Mouse (Mus musculus) hindbrain, embryonic 13.5 days (tissue): ENCODE measurements around the gene Sfrp2. TPM values are rescaled to one million over a fixed set of nuclear protein-coding genes. Genes with fewer than 3 reads are reported as not detected.

Experiments used
- ATAC-seq: fragments of 200-750 bp; cut with Nextera tagmentation; 2 replicates; pipeline ENCODE4 v1.8.0; 2017; ENCODE audit warnings: moderate TSS enrichment; ENCODE audit not compliant: low FRiP score
- H3K27ac ChIP-seq: fragments of 300-500 bp; sonication (generic); 2 replicates; pipeline ENCODE4 v1.5.1; 2015; ENCODE audit warnings: inconsistent platforms, mild to moderate bottlenecking, moderate library complexity
- H3K27me3 ChIP-seq: fragments of 300-500 bp; sonication (generic); 2 replicates; pipeline ENCODE4 v1.6.1; 2015; ENCODE audit warnings: mild to moderate bottlenecking, inconsistent platforms
- H3K36me3 ChIP-seq: fragments of 300-500 bp; sonication (generic); 2 replicates; pipeline ENCODE4 v1.6.1; 2015; ENCODE audit warnings: mild to moderate bottlenecking, inconsistent platforms
- H3K4me1 ChIP-seq: fragments of 300-500 bp; sonication (generic); replicated peaks from 2 replicates; pipeline ENCODE4 v1.6.1; 2015; ENCODE audit warnings: inconsistent platforms
- H3K4me2 ChIP-seq: fragments of 300-500 bp; sonication (generic); 2 replicates; pipeline ENCODE4 v1.6.1; 2015; ENCODE audit warnings: inconsistent platforms, mild to moderate bottlenecking, moderate library complexity
- H3K4me3 ChIP-seq: fragments of 300-500 bp; sonication (generic); 2 replicates; pipeline ENCODE4 v1.5.1; 2015; ENCODE audit warnings: mild to moderate bottlenecking, inconsistent platforms
- H3K9ac ChIP-seq: fragments of 300-500 bp; sonication (generic); 2 replicates; pipeline ENCODE4 v1.6.1; 2015; ENCODE audit warnings: mild to moderate bottlenecking, inconsistent platforms
- H3K9me3 ChIP-seq: fragments of 300-500 bp; sonication (generic); 2 replicates; pipeline ENCODE4 v1.6.1; 2016; ENCODE audit warnings: inconsistent platforms
- WGBS: fragments of 180-500 bp; shearing (Covaris S2); methylation state at CpG from one replicate; pipeline ENCODE4 v1.1.7; 2015; 5-methylcytosine and 5-hydroxymethylcytosine counted together
- polyA plus RNA-seq: library from polyadenylated mRNA; unstranded; fragments of >200 nt; fragmentation: Nextera tagmentation; extraction: Ambion mirVana; gene quantifications from 2 replicates; pipeline ENCODE4 v1.2.1, GENCODE M21; 2015

Gene Sfrp2
- 71.1 and 83.7 TPM in 2 replicates for polyA plus RNA-seq

GRCm38 (mm10) chr3:83765871-83766725, at the start of gene Sfrp2:
Gene Sfrp2 (plus strand): TSS chr3:83766321.
- Histone ChIP-seq H3K36me3 (no peaks in the 10 kb centered on the region), H3K9ac (peak within 1 kb of the TSS; percentile 79), H3K27ac (peak within 1 kb of the TSS; percentile 62), H3K4me2 (peak within 1 kb of the TSS; percentile 88), H3K4me3 (peak within 1 kb of the TSS; percentile 59), H3K4me1 (peaks cover 48% of the 10 kb centered on the region), H3K27me3 (peaks cover 29% of the 10 kb centered on the region; the same call in 1 of the 2 replicates), H3K9me3 (no peaks in the 10 kb centered on the region)
- ATAC-seq, result peak; percentile 69
- WGBS, result under 1% methylated on average over 82 of the region's 82 CpGs

- no peaks in the 10 kb centered on the region for H3K9me3 ChIP-seq
- H3K27me3 ChIP-seq, result no peaks in the 10 kb centered on the region
- H3K4me2 ChIP-seq, result no peak overlapping the region
- no peaks in the 10 kb centered on the region for H3K4me1 ChIP-seq
- WGBS, result 57% methylated on average over 7 of the region's 7 CpGs
- no peak overlapping the region for H3K9ac ChIP-seq
- no peak overlapping the region for H3K27ac ChIP-seq
- no peaks in the 10 kb centered on the region for H3K36me3 ChIP-seq
- no peak overlapping the region for H3K4me3 ChIP-seq
- no peak for ATAC-seq
Observed at GRCm38 (mm10) chr3:83717643-83718231, 48.4 kb upstream of the Sfrp2 start.

- ATAC-seq, result no peak
- 84% methylated on average over 4 of the region's 4 CpGs for WGBS
- no peaks in the 10 kb centered on the region for H3K4me1 ChIP-seq
- no peak overlapping the region for H3K4me3 ChIP-seq
- H3K27ac ChIP-seq, result no peak overlapping the region
- no peak overlapping the region for H3K4me2 ChIP-seq
- H3K9ac ChIP-seq, result no peak overlapping the region
- H3K27me3 ChIP-seq, result no peaks in the 10 kb centered on the region
- no peaks in the 10 kb centered on the region for H3K9me3 ChIP-seq
- H3K36me3 ChIP-seq, result no peaks in the 10 kb centered on the region
Observed at GRCm38 (mm10) chr3:83718662-83719061, 47.5 kb upstream of the Sfrp2 start.

- H3K27me3 ChIP-seq, result no peaks in the 10 kb centered on the region
- no peak for ATAC-seq
- no peaks in the 10 kb centered on the region for H3K36me3 ChIP-seq
- H3K9ac ChIP-seq, result no peak overlapping the region
- H3K27ac ChIP-seq, result no peak overlapping the region
- no peak overlapping the region for H3K4me2 ChIP-seq
- 86% methylated on average over 3 of the region's 3 CpGs for WGBS
- peaks cover under 1% of the 10 kb centered on the region; the same call in 1 of the 2 replicates for H3K4me1 ChIP-seq
- no peak overlapping the region for H3K4me3 ChIP-seq
- H3K9me3 ChIP-seq, result no peaks in the 10 kb centered on the region; the same call in 1 of the 2 replicates
Observed at GRCm38 (mm10) chr3:83728223-83728622, 37.9 kb upstream of the Sfrp2 start.

- 92% methylated on average over 9 of the region's 9 CpGs for WGBS
- no peak overlapping the region for H3K4me2 ChIP-seq
- H3K9me3 ChIP-seq, result no peaks in the 10 kb centered on the region; the same call in 1 of the 2 replicates
- H3K9ac ChIP-seq, result no peak overlapping the region
- H3K36me3 ChIP-seq, result no peaks in the 10 kb centered on the region
- H3K27me3 ChIP-seq, result no peaks in the 10 kb centered on the region
- no peak for ATAC-seq
- H3K4me3 ChIP-seq, result no peak overlapping the region
- H3K27ac ChIP-seq, result no peak overlapping the region
- peaks cover 3% of the 10 kb centered on the region for H3K4me1 ChIP-seq
Observed at GRCm38 (mm10) chr3:83728675-83729390, 37.3 kb upstream of the Sfrp2 start.

GRCm38 (mm10) chr3:83733985-83734384, 32.1 kb upstream of the Sfrp2 start:
- WGBS, result 92% methylated on average over 8 of the region's 8 CpGs
- Histone ChIP-seq H3K9me3 (no peaks in the 10 kb centered on the region), H3K4me3 (no peak overlapping the region), H3K4me2 (no peak overlapping the region), H3K27ac (no peak overlapping the region), H3K4me1 (peaks cover 6% of the 10 kb centered on the region), H3K9ac (no peak overlapping the region), H3K27me3 (no peaks in the 10 kb centered on the region), H3K36me3 (no peaks in the 10 kb centered on the region)
- no peak for ATAC-seq

- Histone ChIP-seq H3K4me2 (no peak overlapping the region), H3K4me1 (peaks cover 6% of the 10 kb centered on the region), H3K9ac (no peak overlapping the region), H3K4me3 (no peak overlapping the region), H3K9me3 (no peaks in the 10 kb centered on the region), H3K27me3 (no peaks in the 10 kb centered on the region), H3K36me3 (no peaks in the 10 kb centered on the region), H3K27ac (no peak overlapping the region)
- no peak for ATAC-seq
- 92% methylated on average over 4 of the region's 4 CpGs for WGBS
Observed at GRCm38 (mm10) chr3:83736980-83737379, 29.1 kb upstream of the Sfrp2 start.

- WGBS, result 76% methylated on average over 2 of the region's 2 CpGs
Observed at GRCm38 (mm10) chr3:83740246-83740645, 25.9 kb upstream of the Sfrp2 start.

DNA sequence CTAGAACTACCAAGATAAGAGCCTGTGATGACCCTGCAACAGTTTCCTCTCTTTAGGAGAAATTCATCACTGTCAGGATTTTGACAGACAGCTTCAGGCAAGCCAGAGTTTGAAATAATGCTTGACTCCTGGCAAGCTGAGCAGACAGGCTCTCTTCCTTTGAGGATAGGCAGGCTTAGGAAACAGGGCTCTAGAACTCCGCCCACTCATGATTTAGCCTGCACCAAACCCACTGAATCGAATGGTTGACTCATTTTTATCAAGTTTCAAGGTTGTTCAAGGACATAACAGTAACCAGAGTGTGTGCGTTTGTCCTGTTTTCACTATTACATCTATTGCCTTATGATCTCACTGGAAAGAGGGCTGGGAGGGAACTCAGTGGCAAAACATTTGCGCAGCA, 18.8 kb upstream of the Sfrp2 start:
- Histone ChIP-seq H3K27ac (no peak overlapping the region), H3K9me3 (no peaks in the 10 kb centered on the region), H3K4me3 (no peak overlapping the region), H3K4me2 (no peak overlapping the region), H3K36me3 (no peaks in the 10 kb centered on the region), H3K27me3 (no peaks in the 10 kb centered on the region), H3K9ac (no peak overlapping the region), H3K4me1 (no peaks in the 10 kb centered on the region)
- 93% methylated on average over 4 of the region's 4 CpGs for WGBS
- no peak for ATAC-seq

More at GRCm38 (mm10) chr3:83740246-83740645, 25.9 kb upstream of the Sfrp2 start:
- Histone ChIP-seq H3K9ac (no peak overlapping the region), H3K9me3 (no peaks in the 10 kb centered on the region), H3K27me3 (no peaks in the 10 kb centered on the region), H3K4me2 (no peak overlapping the region), H3K4me1 (no peaks in the 10 kb centered on the region), H3K36me3 (no peaks in the 10 kb centered on the region), H3K27ac (no peak overlapping the region), H3K4me3 (no peak overlapping the region)
- ATAC-seq, result no peak

DNA sequence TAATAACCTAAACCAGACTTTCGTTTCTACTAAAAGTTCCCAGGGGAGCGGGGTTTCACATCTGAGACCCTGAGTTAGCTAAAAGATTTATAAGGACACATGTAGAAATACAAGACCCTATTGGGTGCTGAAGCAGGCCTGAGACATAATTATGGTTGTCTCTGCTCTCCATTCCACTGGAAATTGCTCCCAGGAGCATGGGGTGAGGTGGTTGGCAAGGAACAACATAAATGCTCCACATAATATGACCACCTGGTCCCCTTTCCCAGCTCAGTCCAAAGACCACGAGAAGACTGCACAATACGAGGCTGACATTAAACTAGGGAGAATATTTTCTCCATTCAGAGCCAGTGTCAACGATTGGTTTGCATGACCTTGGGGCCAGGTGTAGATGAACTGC, 18.2 kb upstream of the Sfrp2 start:
- no peaks in the 10 kb centered on the region for H3K9me3 ChIP-seq
- no peak for ATAC-seq
- H3K27ac ChIP-seq, result no peak overlapping the region
- H3K27me3 ChIP-seq, result no peaks in the 10 kb centered on the region
- no peak overlapping the region for H3K4me2 ChIP-seq
- no peaks in the 10 kb centered on the region for H3K36me3 ChIP-seq
- WGBS, result 62% methylated on average over 5 of the region's 5 CpGs
- no peaks in the 10 kb centered on the region for H3K4me1 ChIP-seq
- H3K9ac ChIP-seq, result no peak overlapping the region
- no peak overlapping the region for H3K4me3 ChIP-seq

- Histone ChIP-seq H3K36me3 (no peaks in the 10 kb centered on the region), H3K9ac (no peak overlapping the region), H3K27ac (no peak overlapping the region), H3K9me3 (no peaks in the 10 kb centered on the region), H3K4me2 (no peak overlapping the region), H3K27me3 (no peaks in the 10 kb centered on the region), H3K4me1 (no peaks in the 10 kb centered on the region), H3K4me3 (no peak overlapping the region)
- ATAC-seq, result no peak
- 51% methylated on average over 2 of the region's 2 CpGs for WGBS
Observed at GRCm38 (mm10) chr3:83751625-83752024, 14.5 kb upstream of the Sfrp2 start.

- no peaks in the 10 kb centered on the region for H3K9me3 ChIP-seq
- no peak overlapping the region for H3K9ac ChIP-seq
- no peak overlapping the region for H3K4me2 ChIP-seq
- ATAC-seq, result no peak
- WGBS, result 93% methylated on average over 5 of the region's 5 CpGs
- no peaks in the 10 kb centered on the region for H3K36me3 ChIP-seq
- H3K27me3 ChIP-seq, result no peaks in the 10 kb centered on the region
- no peak overlapping the region for H3K4me3 ChIP-seq
- no peaks in the 10 kb centered on the region for H3K4me1 ChIP-seq
- H3K27ac ChIP-seq, result no peak overlapping the region
Observed at GRCm38 (mm10) chr3:83752196-83752595, 13.9 kb upstream of the Sfrp2 start.
